Mouse (Mus musculus) liver, adult 2 months (tissue): Measurements from ENCODE around the gene Slc6a4. TPM values are rescaled to one million over a fixed set of nuclear protein-coding genes. Genes with fewer than 3 reads are reported as not detected.

Experiments used
- DNase-seq: peaks from one replicate; pipeline ENCODE4 v3.0.0-alpha.2; 2011; ENCODE audit warnings: low read depth, low spot score; ENCODE audit errors: extremely low read depth
- H3K27ac ChIP-seq: fragments of 200-500 bp; replicated peaks from 2 replicates; pipeline ENCODE4 v1.5.1; 2012; ENCODE audit warnings: low read depth, mild to moderate bottlenecking, control low read depth, inconsistent platforms, low read length; ENCODE audit not compliant: insufficient read depth
- H3K27me3 ChIP-seq: fragments of 200-500 bp; 2 replicates; pipeline ENCODE4 v1.6.1; 2012; ENCODE audit warnings: mild to moderate bottlenecking, moderate library complexity, low read length, inconsistent platforms; ENCODE audit not compliant: control insufficient read depth, insufficient read depth
- H3K36me3 ChIP-seq: fragments of 200-500 bp; 2 replicates; pipeline ENCODE4 v1.6.1; 2012; ENCODE audit warnings: low read length, inconsistent platforms; ENCODE audit not compliant: control insufficient read depth, insufficient read depth
- H3K4me1 ChIP-seq: fragments of 200-500 bp; 2 replicates; pipeline ENCODE4 v1.6.1; 2011; ENCODE audit warnings: low read length; ENCODE audit not compliant: control insufficient read depth, insufficient read depth
- H3K4me3 ChIP-seq: fragments of 200-500 bp; 2 replicates; pipeline ENCODE4 v1.5.1; 2011; ENCODE audit warnings: low read depth, mild to moderate bottlenecking, control low read depth, low read length, moderate library complexity; ENCODE audit not compliant: insufficient read depth
- H3K79me2 ChIP-seq: fragments of 200-500 bp; 2 replicates; pipeline ENCODE4 v1.6.1; 2012; ENCODE audit warnings: inconsistent platforms, mild to moderate bottlenecking, low read length, moderate library complexity; ENCODE audit not compliant: control insufficient read depth, insufficient read depth
- H3K9ac ChIP-seq: fragments of 200-500 bp; 2 replicates; pipeline ENCODE4 v1.6.1; 2012; ENCODE audit warnings: low read depth, mild to moderate bottlenecking, control low read depth, inconsistent platforms, low read length
- CTCF ChIP-seq: fragments of 200-500 bp; IDR thresholded peaks from 2 replicates; pipeline ENCODE4 v1.5.1; 2011; ENCODE audit warnings: low read depth, low read length, control low read depth
- POLR2A ChIP-seq: fragments of 200-500 bp; IDR thresholded peaks from 2 replicates; pipeline ENCODE4 v1.6.1; 2011; ENCODE audit warnings: low read length, control low read depth; ENCODE audit not compliant: insufficient read depth; ENCODE audit errors: extremely low read depth
- WGBS: fragments of 180-500 bp; shearing (Covaris S2); methylation state at CpG from one replicate; pipeline ENCODE4 v1.1.7; 2018; 5-methylcytosine and 5-hydroxymethylcytosine counted together
- polyA plus RNA-seq: library from polyadenylated mRNA; depleted of rRNA; stranded (reverse); fragments of >200 nt; gene quantifications from 2 replicates; pipeline ENCODE4 v1.2.3, GENCODE M21; 2012; rRNA removed
- total RNA-seq: library from RNA; depleted of rRNA; stranded (reverse); fragments of >200 nt; gene quantifications from 2 replicates; pipeline ENCODE4 v1.2.3, GENCODE M21; 2014; rRNA removed

Gene Slc6a4
- total RNA-seq (0.20 and 0.37 TPM in 2 replicates), polyA plus RNA-seq (0.13 and 0.26 TPM in 2 replicates)

GRCm38 (mm10) chr11:76997916-76998704 lies at the start of gene Slc6a4:
Gene Slc6a4 (plus strand): TSS chr11:76998603.
- DNase-seq = no peak

GRCm38 (mm10) chr11:76953536-76953935 lies 44.9 kb upstream of the Slc6a4 start:
- 87% methylated on average over 2 of the region's 2 CpGs for WGBS
- Histone ChIP-seq H3K4me3 (no peak overlapping the region), H3K27ac (no peak overlapping the region), H3K36me3 (peaks cover 59% of the 10 kb centered on the region), H3K79me2 (no peaks in the 10 kb centered on the region), H3K4me1 (no peaks in the 10 kb centered on the region), H3K27me3 (no peaks in the 10 kb centered on the region), H3K9ac (no peak overlapping the region)
- TF ChIP-seq POLR2A (no peak), CTCF (no peak)
- DNase-seq = no peak

More at GRCm38 (mm10) chr11:76997916-76998704, at the start of gene Slc6a4:
- TF ChIP-seq CTCF (no peak), POLR2A (no peak)
- peaks cover 3% of the 10 kb centered on the region; the same call in 1 of the 2 replicates for H3K4me1 ChIP-seq
- peak within 1 kb of the TSS; percentile 53 for H3K4me3 ChIP-seq
- H3K36me3 ChIP-seq = no peaks in the 10 kb centered on the region
- H3K27me3 ChIP-seq = peaks cover 10% of the 10 kb centered on the region
- peak within 1 kb of the TSS; percentile 42; the same call in 1 of the 2 replicates for H3K9ac ChIP-seq
- H3K27ac ChIP-seq = no peak within 1 kb of the TSS
- no peaks in the 10 kb centered on the region for H3K79me2 ChIP-seq
- WGBS = 2% methylated on average over 51 of the region's 52 CpGs

- Histone ChIP-seq H3K27me3 (no peaks in the 10 kb centered on the region), H3K9ac (no peak overlapping the region), H3K4me3 (no peak overlapping the region), H3K36me3 (peaks cover 59% of the 10 kb centered on the region), H3K4me1 (no peaks in the 10 kb centered on the region), H3K27ac (no peak overlapping the region), H3K79me2 (no peaks in the 10 kb centered on the region)
- WGBS = 91% methylated on average over 3 of the region's 3 CpGs
- TF ChIP-seq CTCF = no peak
- TF ChIP-seq POLR2A = no peak
- no peak for DNase-seq
These were observed 32.7 kb upstream of the Slc6a4 start for GRCm38 (mm10) chr11:76965703-76966102.

- H3K9ac ChIP-seq = no peak overlapping the region
- H3K4me3 ChIP-seq = no peak overlapping the region
- no peaks in the 10 kb centered on the region for H3K79me2 ChIP-seq
- DNase-seq = peak; percentile 51
- no peaks in the 10 kb centered on the region for H3K27me3 ChIP-seq
- no peak for TF ChIP-seq POLR2A
- TF ChIP-seq CTCF = no peak
- peaks cover 51% of the 10 kb centered on the region for H3K36me3 ChIP-seq
- H3K4me1 ChIP-seq = peaks cover 10% of the 10 kb centered on the region
- 43% methylated on average over 2 of the region's 2 CpGs for WGBS
- no peak overlapping the region for H3K27ac ChIP-seq
These were observed 28.1 kb upstream of the Slc6a4 start for GRCm38 (mm10) chr11:76970328-76970727.

GRCm38 (mm10) chr11:76974680-76975319 lies 23.6 kb upstream of the Slc6a4 start:
- Histone ChIP-seq H3K79me2 (no peaks in the 10 kb centered on the region), H3K9ac (no peak overlapping the region), H3K36me3 (peaks cover 20% of the 10 kb centered on the region), H3K27me3 (no peaks in the 10 kb centered on the region), H3K27ac (peak overlapping the region; percentile 85), H3K4me1 (peaks cover 10% of the 10 kb centered on the region), H3K4me3 (no peak overlapping the region)
- DNase-seq = peak; percentile 94
- WGBS = 16% methylated on average over 7 of the region's 7 CpGs
- TF ChIP-seq CTCF = 0 out of 2 replicates have a peak, but pooled peaks have one; percentile 8
- TF ChIP-seq POLR2A = no peak
